Mouse (Mus musculus): Measurements from ENCODE around the gene Rnf130.

Rnf130 gene

DNA sequence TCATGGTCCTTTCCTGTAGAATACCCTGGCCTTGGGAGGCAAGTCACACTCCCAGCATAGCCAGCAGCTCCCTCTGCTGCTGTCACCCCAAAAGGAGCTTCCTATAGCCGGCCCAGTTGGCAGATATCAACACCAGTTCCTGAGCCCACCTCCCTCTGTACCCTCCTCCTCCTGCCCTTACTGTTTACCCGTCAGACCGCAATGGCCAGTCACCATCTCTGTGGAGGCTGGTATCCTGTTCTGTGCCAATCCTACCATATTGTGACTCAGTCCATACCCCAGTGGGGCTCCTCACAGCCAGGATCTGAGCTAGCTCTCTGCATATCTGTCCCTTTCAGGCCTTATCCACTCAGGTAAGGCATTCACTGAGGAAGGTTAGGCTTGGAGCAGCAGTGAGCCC is 120.4 kb downstream of the Rnf130 start:
- POLR2A ChIA-PET = interaction anchor here in 2 of 4 experiments (0.5 to 1.4 kb wide), 4 partner anchors 9 to 106 kb away, joined by 3 to 9 read pairs (median 3); no protein-coding TSS in a partner anchor
- CTCF ChIA-PET = interaction anchor here in 1 of 4 experiments (1.2 kb wide), 1 partner anchor 16 kb away, joined by 3 read pairs; no protein-coding TSS in a partner anchor

DNA sequence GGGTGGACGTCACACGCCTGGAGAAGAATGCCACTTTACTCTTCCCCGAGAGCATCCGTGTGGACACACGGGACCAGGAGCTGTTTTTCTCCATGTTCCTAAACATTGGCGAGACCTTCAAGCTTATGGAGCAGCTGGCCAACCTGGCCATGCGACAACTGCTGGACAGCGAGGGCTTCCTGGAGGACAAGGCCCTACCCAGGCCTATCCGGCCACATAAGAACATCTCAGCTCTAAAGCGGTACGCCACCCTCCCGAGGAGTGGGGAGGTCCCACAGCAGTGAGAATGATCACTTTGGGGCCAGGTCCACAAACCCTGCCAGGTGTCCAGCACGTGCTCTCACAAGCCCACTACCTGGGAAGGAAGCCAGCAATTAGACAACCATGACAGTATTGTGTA is 121.0 kb downstream of the Rnf130 start:
- ChIA-PET POLR2A (interaction anchor here in 2 of 4 experiments (1.3 to 1.4 kb wide), 2 partner anchors 8 to 63 kb away, joined by 3 read pairs; no protein-coding TSS in a partner anchor), CTCF (interaction anchor here in 1 of 4 experiments (0.6 kb wide), 1 partner anchor 77 kb away, joined by 3 read pairs; no protein-coding TSS in a partner anchor)

DNA sequence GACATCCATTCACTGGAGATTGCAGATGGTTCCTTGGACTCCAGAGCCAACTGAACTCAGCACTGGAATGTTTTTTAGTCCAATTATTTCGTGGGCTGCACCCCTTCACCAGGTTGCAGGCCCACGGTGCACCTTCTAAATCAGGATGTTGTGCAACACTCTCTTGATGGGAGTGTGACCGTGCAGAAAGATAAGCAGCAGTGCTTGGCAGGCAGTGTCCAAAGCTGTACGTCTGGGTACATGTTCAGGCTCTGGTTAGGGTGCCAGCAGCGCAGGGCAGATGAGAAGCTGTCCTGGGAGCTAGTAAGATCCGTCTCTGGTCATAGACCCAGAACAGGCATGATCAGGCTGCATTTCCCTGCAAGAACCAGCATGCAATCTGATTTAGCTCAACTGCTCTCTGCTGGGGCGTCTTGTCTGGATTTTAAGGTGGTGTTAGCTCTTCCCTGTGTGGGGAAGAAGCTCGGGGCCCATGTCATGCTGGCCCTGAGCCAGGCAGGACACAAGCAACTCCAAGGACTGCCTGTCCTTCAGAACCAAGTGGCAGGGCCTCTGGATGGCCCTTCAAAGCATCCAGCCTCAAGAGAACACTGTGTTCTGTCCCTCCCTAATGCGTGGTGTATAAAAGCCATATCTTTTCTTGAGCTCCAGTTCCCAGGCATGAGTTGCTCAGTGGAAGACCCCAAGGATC is 122.3 kb downstream of the Rnf130 start:
- CTCF ChIA-PET = interaction anchor here in 2 of 4 experiments (0.5 to 1.5 kb wide), 4 partner anchors 14 to 1708 kb away, joined by 3 to 5 read pairs (median 3); no protein-coding TSS in a partner anchor

DNA sequence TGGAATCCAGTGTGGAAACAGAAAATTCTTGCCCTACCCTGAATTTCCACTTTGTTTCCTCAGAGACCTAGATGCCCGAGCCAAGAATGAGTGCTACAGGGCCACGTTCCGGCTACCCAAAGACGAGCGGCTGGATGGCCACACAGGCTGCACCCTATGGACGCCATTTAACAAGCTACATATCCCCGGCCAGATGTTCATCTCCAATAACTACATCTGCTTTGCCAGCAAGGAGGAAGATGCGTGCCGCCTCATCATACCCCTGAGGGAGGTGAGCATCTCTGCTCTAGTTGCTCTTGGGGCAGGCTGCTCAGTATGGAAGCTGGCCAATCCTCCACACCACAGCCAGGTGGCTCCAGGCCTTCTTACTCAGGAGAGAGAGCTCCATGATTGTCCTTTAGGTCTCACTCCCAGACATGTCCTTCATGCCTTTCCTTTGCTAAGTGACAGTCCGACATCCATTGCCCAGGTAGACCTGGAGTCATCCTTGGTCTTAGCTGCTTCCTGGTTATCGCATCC is 122.9 kb downstream of the Rnf130 start:
- CTCF ChIA-PET = interaction anchor here in 2 of 4 experiments (0.5 to 1.5 kb wide), 3 partner anchors 13 to 1707 kb away, joined by 3 to 5 read pairs (median 3); no protein-coding TSS in a partner anchor
- POLR2A ChIA-PET = interaction anchor here in 2 of 4 experiments (0.8 to 1.6 kb wide), 6 partner anchors 10 to 229 kb away, joined by 3 to 4 read pairs (median 3); partner anchors contain the start of genes Mgat4b (in 1 of the 2), Mrnip (in 1 of the 2) and Sqstm1 (in 1 of the 2)

More for the DNA sequence above, 122.3 kb downstream of the Rnf130 start:
- POLR2A ChIA-PET = interaction anchor here in 2 of 4 experiments (0.8 to 1.4 kb wide), 5 partner anchors 9 to 230 kb away, joined by 3 to 4 read pairs (median 3); partner anchors contain the start of genes Mgat4b (in 1 of the 2), Mrnip (in 1 of the 2) and Sqstm1 (in 1 of the 2)

- ChIA-PET CTCF (interaction anchor here in 3 of 4 experiments (0.6 to 1.5 kb wide), 3 partner anchors 12 to 163 kb away, joined by 3 to 5 read pairs (median 5); no protein-coding TSS in a partner anchor), POLR2A (interaction anchor here in 2 of 4 experiments (0.9 to 1.6 kb wide), 4 partner anchors 15 to 100 kb away, joined by 3 to 4 read pairs (median 4); no protein-coding TSS in a partner anchor)
These were observed 124.1 kb downstream of the Rnf130 start for GRCm38 (mm10) chr11:50149200-50149599.

GRCm38 (mm10) chr11:50149603-50150150 is 124.5 kb downstream of the Rnf130 start:
- ChIA-PET POLR2A (interaction anchor here in 2 of 4 experiments (0.5 to 3.0 kb wide), 8 partner anchors 15 to 99 kb away, joined by 3 to 10 read pairs (median 4); partner anchors contain the start of genes Mgat4b (in 1 of the 2), Mrnip (in 1 of the 2) and Sqstm1 (in 1 of the 2)), CTCF (interaction anchor here in 1 of 4 experiments (1.0 kb wide), 1 partner anchor 11 kb away, joined by 5 read pairs; no protein-coding TSS in a partner anchor)

DNA sequence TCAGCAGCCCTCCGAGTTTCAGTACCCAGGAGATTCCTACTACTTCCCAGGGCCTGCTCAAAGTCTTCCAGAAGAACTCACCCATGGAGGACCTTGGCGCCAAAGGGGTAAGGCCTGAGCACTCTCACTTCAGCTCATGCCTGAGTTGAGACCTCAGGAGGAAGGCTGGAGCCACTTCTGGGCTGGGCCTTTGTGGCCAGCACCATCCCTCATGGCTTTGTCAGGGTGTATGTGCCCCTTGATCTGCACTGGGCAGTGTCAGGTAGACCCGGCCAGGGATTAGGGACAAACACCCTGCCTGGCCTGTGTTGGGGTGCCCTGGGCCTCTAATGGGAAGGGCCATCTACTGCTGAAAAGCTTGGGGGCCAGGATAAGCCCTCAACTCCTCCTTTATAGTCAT is 126.2 kb downstream of the Rnf130 start:
- ChIA-PET CTCF (interaction anchor here in 3 of 4 experiments (1.1 to 2.1 kb wide), 3 partner anchors 10 to 11 kb away, joined by 3 to 10 read pairs (median 6); no protein-coding TSS in a partner anchor), POLR2A (interaction anchor here in 2 of 4 experiments (0.8 to 4.4 kb wide), 7 partner anchors 8 to 59 kb away, joined by 3 to 18 read pairs (median 4); partner anchors contain the start of genes Mgat4b (in 1 of the 2), Mrnip (in 1 of the 2) and Sqstm1 (in 1 of the 2))

GRCm38 (mm10) chr11:50154166-50154565 is 129.0 kb downstream of the Rnf130 start:
- ChIA-PET POLR2A (interaction anchor here (0.6 to 4.4 kb wide), 12 partner anchors 8 to 223 kb away, joined by 3 to 18 read pairs (median 3); partner anchors contain the start of gene Mrnip (in 1 of the 4)), CTCF (interaction anchor here in 2 of 4 experiments (0.6 to 0.8 kb wide), 2 partner anchors 9 to 90 kb away, joined by 3 to 4 read pairs; no protein-coding TSS in a partner anchor)
